Comparison of ENCODE assay signal across 23 mouse cellular contexts in the genomic region with DNA sequence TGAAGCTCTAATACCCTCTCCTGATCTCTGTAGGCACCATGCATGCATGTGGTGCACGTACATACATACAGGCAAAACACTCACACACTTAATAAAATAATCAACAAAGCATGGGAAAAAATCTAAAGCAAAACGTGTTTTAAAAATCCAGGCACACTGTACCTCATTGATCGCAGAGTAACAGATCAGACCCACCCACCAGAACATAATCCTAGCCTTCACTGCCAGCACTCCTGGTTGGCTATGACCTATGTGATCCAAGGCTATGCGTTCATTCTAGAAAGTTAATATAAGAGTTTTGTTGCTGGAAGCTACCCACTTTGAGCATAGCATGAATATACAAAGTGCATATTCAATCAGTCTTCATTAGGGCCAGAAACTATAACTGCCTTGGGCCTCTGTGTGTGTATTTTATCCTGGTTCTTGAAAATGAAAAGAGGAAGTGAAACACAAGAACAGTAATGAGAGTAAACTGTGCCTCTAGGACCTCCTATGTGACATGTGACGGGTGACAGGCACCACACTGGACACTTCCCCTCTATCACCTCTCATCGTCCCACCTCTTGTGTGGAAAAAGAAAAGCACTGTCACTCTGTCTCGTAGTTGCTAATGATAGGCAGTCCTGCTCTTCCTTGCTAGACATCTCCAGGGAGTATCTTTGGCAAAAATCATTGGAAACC.
DNase-seq lines count a peak whose midpoint lies in the region; ATAC-seq and TF ChIP-seq lines count a peak whose summit lies in the region.
"Had no signal": no experiment of that assay in that cellular context is flagged by ENCODE, and none has a peak within 500 bp of the region (broad histone marks: within the 10 kb centered on the region; RNA-seq: fewer than 3 reads in every experiment).

No protein-coding gene starts in this region.

- TF ChIP-seq RAD21 in MEL (IDR thresholded peaks at IDR 0.05; ENCODE audit: low read depth, low read length) = no peak

- 33% methylated on average over 7 of the region's 7 CpGs for WGBS in liver, embryonic 14.5 days (ENCODE audit: insufficient replicate concordance)
- WGBS in cerebellum, adult 2 months = 77% methylated on average over 7 of the region's 7 CpGs

- H3K27me3 ChIP-seq in MEL (ENCODE audit: control insufficient read depth in 1 of 2, insufficient read depth in 2 of 2, low read length in 2 of 2) = no peaks in the 10 kb centered on the region
- no peaks in the 10 kb centered on the region for H3K27me3 ChIP-seq in liver, embryonic 14.5 days (ENCODE audit: control insufficient read depth, insufficient read depth, low read length)
- H3K27me3 ChIP-seq in splenic B cell, adult 2 months (ENCODE audit: control insufficient read depth, insufficient read depth, low read length, poor library complexity, severe bottlenecking) = no peaks in the 10 kb centered on the region
- H3K27me3 ChIP-seq in cerebellum, adult 2 months (ENCODE audit: control insufficient read depth, insufficient read depth, low read length) = no peaks in the 10 kb centered on the region
- H3K27me3 ChIP-seq: hindbrain, embryonic 12.5 days; limb, embryonic 12.5 days; neural tube, embryonic 15.5 days had no signal

- TF ChIP-seq CTCF in MEL (IDR thresholded peaks at IDR 0.05 in 2 of 3, conservative IDR thresholded peaks at IDR 0.05 in 1 of 3; ENCODE audit: control insufficient read depth in 1 of 3, insufficient read depth in 1 of 3, low read depth in 2 of 3, low read length in 3 of 3, poor library complexity in 1 of 3, severe bottlenecking in 1 of 3) = no peak
- TF ChIP-seq CTCF in liver, embryonic 14.5 days (IDR thresholded peaks at IDR 0.05; ENCODE audit: low read depth) = no peak
- TF ChIP-seq CTCF in cerebellum, adult 2 months (IDR thresholded peaks at IDR 0.05; ENCODE audit: borderline replicate concordance, insufficient read depth, low read depth, low read length) = no peak

- H3K4me3 ChIP-seq in MEL (ENCODE audit: control insufficient read depth in 1 of 2, insufficient read depth in 1 of 2, low read depth in 2 of 2, low read length in 2 of 2) = no peak overlapping the region
- H3K4me3 ChIP-seq in liver, embryonic 14.5 days (ENCODE audit: insufficient read depth in 1 of 2, low read depth in 2 of 2, low read length in 2 of 2) = no peak overlapping the region
- no peak overlapping the region for H3K4me3 ChIP-seq in cerebellum, adult 2 months (replicated peaks; ENCODE audit: insufficient read depth, low read depth, low read length)
- H3K4me3 ChIP-seq: heart, embryonic 10.5 days; hindbrain, embryonic 12.5 days; limb, embryonic 12.5 days; neural tube, embryonic 15.5 days had no signal

- ATAC-seq in liver, embryonic 14.5 days (ENCODE audit: insufficient read depth) = 0 out of 2 replicates have a peak, but pooled peaks have one; percentile 21
- ATAC-seq: CD4-positive, CD25-positive, alpha-beta regulatory T cell, adult 4 months; forebrain, embryonic 16.5 days; inflammation-experienced regulatory T-cells, adult 6 months had no signal

- no peak for TF ChIP-seq POLR2A in MEL (IDR thresholded peaks at IDR 0.05; ENCODE audit: control insufficient read depth in 1 of 2, insufficient read depth in 1 of 2, low read depth in 1 of 2, low read length in 2 of 2, poor library complexity in 1 of 2)
- no peak for TF ChIP-seq POLR2A in cerebellum, adult 2 months (IDR thresholded peaks at IDR 0.05; ENCODE audit: borderline replicate concordance, insufficient read depth, low read length)

- H3K79me2 ChIP-seq in MEL (ENCODE audit: control insufficient read depth, insufficient read depth, low read length, poor library complexity) = no peaks in the 10 kb centered on the region

- H3K36me3 ChIP-seq in MEL (ENCODE audit: control insufficient read depth in 1 of 2, insufficient read depth in 2 of 2, low read length in 2 of 2) = no peaks in the 10 kb centered on the region
- no peaks in the 10 kb centered on the region for H3K36me3 ChIP-seq in liver, embryonic 14.5 days (replicated peaks; ENCODE audit: control insufficient read depth, insufficient read depth, low read depth)
- H3K36me3 ChIP-seq in splenic B cell, adult 2 months (ENCODE audit: control insufficient read depth, insufficient read depth, low read length, poor library complexity, severe bottlenecking) = no peaks in the 10 kb centered on the region
- H3K36me3 ChIP-seq: heart, embryonic 10.5 days; hindbrain, embryonic 12.5 days; limb, embryonic 12.5 days; neural tube, embryonic 15.5 days had no signal

- H3K4me2 ChIP-seq in liver, embryonic 14.5 days (ENCODE audit: low read depth) = no peak overlapping the region
- H3K4me2 ChIP-seq: hindbrain, embryonic 12.5 days; limb, embryonic 12.5 days; lung, embryonic 14.5 days; neural tube, embryonic 15.5 days had no signal

- peak; percentile 6 for DNase-seq in lung, postnatal 36 days
- no peak for DNase-seq in lung, postnatal 14 days
- peak; percentile 41 for DNase-seq in MEL (ENCODE audit: low read depth, low spot score)
- no peak for DNase-seq in liver, embryonic 14.5 days (ENCODE audit: low read depth in 3 of 3, low spot score in 3 of 3)
- peak; percentile 46 for DNase-seq in splenic B cell, adult 2 months (ENCODE audit: low read depth, low spot score)
- DNase-seq in cerebellum, adult 2 months = no peak
- DNase-seq in cerebellum, postnatal 4 days (ENCODE audit: low spot score in 2 of 2) = no peak
- DNase-seq: adrenal gland, postnatal 36 days; cerebellum, adult 9-10 months; gastrocnemius, postnatal 36 days; kidney, adult 2 months; kidney, postnatal 36 days; lung, embryonic 14.5 days; midbrain, embryonic 14.5 days; right cerebral cortex, postnatal 25 days had no signal

- no peaks in the 10 kb centered on the region for H3K9me3 ChIP-seq in MEL (replicated peaks; ENCODE audit: insufficient read depth, low read length)
- no peaks in the 10 kb centered on the region for H3K9me3 ChIP-seq in liver, embryonic 14.5 days (ENCODE audit: control insufficient read depth, low read length)
- H3K9me3 ChIP-seq: heart, embryonic 10.5 days; hindbrain, embryonic 12.5 days; limb, embryonic 12.5 days; neural tube, embryonic 15.5 days had no signal

- H3K4me1 ChIP-seq in MEL (ENCODE audit: control insufficient read depth in 1 of 2, insufficient read depth in 2 of 2, low read length in 2 of 2) = no peaks in the 10 kb centered on the region
- H3K4me1 ChIP-seq in liver, embryonic 14.5 days (replicated peaks; ENCODE audit: control insufficient read depth in 2 of 2, insufficient read depth in 2 of 2, low read length in 1 of 2) = no peaks in the 10 kb centered on the region
- no peaks in the 10 kb centered on the region for H3K4me1 ChIP-seq in cerebellum, adult 2 months (ENCODE audit: control insufficient read depth, insufficient read depth, low read length)
- H3K4me1 ChIP-seq: heart, embryonic 10.5 days; hindbrain, embryonic 12.5 days; limb, embryonic 12.5 days; neural tube, embryonic 15.5 days had no signal

- TF ChIP-seq EP300 in MEL (IDR thresholded peaks at IDR 0.05; ENCODE audit: low read depth in 1 of 2, low read length in 2 of 2) = no peak
- TF ChIP-seq EP300 in liver, embryonic 14.5 days (IDR thresholded peaks at IDR 0.05; ENCODE audit: low read depth) = no peak

- H3K27ac ChIP-seq in MEL (ENCODE audit: control insufficient read depth, low read depth, low read length) = no peak overlapping the region
- no peak overlapping the region for H3K27ac ChIP-seq in liver, embryonic 14.5 days
- H3K27ac ChIP-seq in cerebellum, adult 2 months (ENCODE audit: insufficient read depth, low read length) = no peak overlapping the region
- H3K27ac ChIP-seq: heart, embryonic 10.5 days; hindbrain, embryonic 12.5 days; limb, embryonic 12.5 days; neural tube, embryonic 15.5 days; stomach, postnatal 0 days had no signal

- H3K9ac ChIP-seq in MEL (ENCODE audit: control insufficient read depth, low read depth, low read length, poor library complexity, severe bottlenecking) = no peak overlapping the region
- no peak overlapping the region for H3K9ac ChIP-seq in liver, embryonic 14.5 days (replicated peaks)
- H3K9ac ChIP-seq: hindbrain, embryonic 12.5 days; limb, embryonic 12.5 days; lung, embryonic 14.5 days; neural tube, embryonic 15.5 days had no signal

TF ChIP-seq in MEL, 35 proteins besides CTCF, POLR2A, EP300 and RAD21:
- no peak for TF ChIP-seq MAZ (IDR thresholded peaks at IDR 0.05; ENCODE audit: low read depth, low read length)
- TF ChIP-seq UBTF (IDR thresholded peaks at IDR 0.05; ENCODE audit: borderline replicate concordance, insufficient read depth, low read depth, low read length) = no peak
- TF ChIP-seq MXI1 (IDR thresholded peaks at IDR 0.05; ENCODE audit: low read depth, low read length) = no peak
- TF ChIP-seq TBP (IDR thresholded peaks at IDR 0.05; ENCODE audit: low read depth, low read length) = no peak
- TF ChIP-seq SMC3 (IDR thresholded peaks at IDR 0.05; ENCODE audit: low read depth, low read length) = no peak
- no peak for TF ChIP-seq GATA1 (IDR thresholded peaks at IDR 0.05; ENCODE audit: low read depth, low read length)
- no peak for TF ChIP-seq E2F4 (IDR thresholded peaks at IDR 0.05; ENCODE audit: borderline replicate concordance, low read depth, low read length)
- TF ChIP-seq TAL1 (IDR thresholded peaks at IDR 0.05; ENCODE audit: low read length) = no peak
- TF ChIP-seq RCOR1 (IDR thresholded peaks at IDR 0.05; ENCODE audit: low read depth, low read length) = no peak
- no peak for TF ChIP-seq HCFC1 (IDR thresholded peaks at IDR 0.05; ENCODE audit: low read depth, low read length)
- TF ChIP-seq JUND (IDR thresholded peaks at IDR 0.05; ENCODE audit: low read depth, low read length) = no peak
- no peak for TF ChIP-seq BHLHE40 (IDR thresholded peaks at IDR 0.05; ENCODE audit: borderline replicate concordance, low read depth, low read length)
- TF ChIP-seq MYC (IDR thresholded peaks at IDR 0.05; ENCODE audit: low read depth, low read length) = no peak

Comparison
In these comparisons a context has a peak if more than half of its experiments do, and no peak if none do; other contexts are left out.
1. DNase-seq: peak in lung, postnatal 36 days (single experiment), MEL (single experiment) and splenic B cell, adult 2 months (single experiment); none in lung, postnatal 14 days (single experiment), liver, embryonic 14.5 days (0 of 3), cerebellum, adult 2 months (0 of 2) and cerebellum, postnatal 4 days (0 of 2).